In the genomic region with DNA sequence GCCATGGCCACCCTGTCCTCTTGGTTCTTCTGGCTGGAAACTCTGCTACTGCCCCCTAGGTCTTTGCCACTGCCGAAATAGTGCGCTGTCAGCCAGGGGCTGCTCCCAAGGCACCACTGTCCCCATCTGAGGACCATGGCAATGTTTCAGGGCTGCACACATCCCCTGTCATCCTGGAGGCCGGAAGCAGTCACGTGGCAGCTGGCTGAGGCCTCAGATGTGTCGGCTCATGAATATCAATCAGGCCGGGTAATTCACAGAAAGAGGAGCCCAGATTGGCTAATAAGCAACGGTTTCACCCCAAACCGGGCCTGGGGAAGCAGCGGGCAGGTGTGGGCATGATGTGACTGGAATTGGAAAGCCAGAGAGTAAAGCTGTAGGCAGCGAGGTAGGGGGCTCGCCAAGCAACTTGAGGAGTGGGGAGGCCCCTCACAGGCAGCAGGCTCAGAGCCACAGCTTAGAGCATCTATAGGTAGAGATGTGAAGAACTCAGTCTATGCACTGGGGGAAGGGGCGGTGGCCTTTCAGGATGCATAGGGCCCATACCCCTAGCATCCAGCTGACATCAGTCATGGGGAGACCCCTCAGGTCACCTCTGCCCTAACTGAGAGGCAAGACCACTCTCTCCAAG, we compare ENCODE assay signal across 14 mouse cellular contexts.
A peak's percentile ranks its signal among the peaks of the same experiment; 100 is the strongest.
DNase-seq lines count a peak whose midpoint lies in the region; ATAC-seq and TF ChIP-seq lines count a peak whose summit lies in the region.
"Had no signal": no experiment of that assay in that cellular context is flagged by ENCODE, and none has a peak within 500 bp of the region (broad histone marks: within the 10 kb centered on the region; RNA-seq: fewer than 3 reads in every experiment).

No protein-coding gene starts in this region.

- H3K4me3 ChIP-seq in forebrain, embryonic 10.5 days, result no peak overlapping the region
- no peak overlapping the region for H3K4me3 ChIP-seq in forebrain, embryonic 14.5 days (ENCODE audit: low read depth, low read length)
- no peak overlapping the region for H3K4me3 ChIP-seq in hindbrain, embryonic 16.5 days (ENCODE audit: low read length)
- no peak overlapping the region for H3K4me3 ChIP-seq in midbrain, postnatal 0 days (ENCODE audit: low read depth, low read length)
- H3K4me3 ChIP-seq: erythroblast, embryonic 14.5 days; megakaryocyte, embryonic 14.5 days had no signal

- H3K9ac ChIP-seq in forebrain, embryonic 14.5 days (ENCODE audit: low read length), result no peak overlapping the region
- H3K9ac ChIP-seq in hindbrain, embryonic 16.5 days (ENCODE audit: low read depth, low read length), result peak overlapping the region; percentile 27; the same call in 1 of the 2 replicates
- H3K9ac ChIP-seq in midbrain, postnatal 0 days (replicated peaks; ENCODE audit: low read length, poor library complexity, severe bottlenecking), result peak overlapping the region; percentile 20; the same call in 1 of the 2 replicates

- no peak for TF ChIP-seq CTCF in midbrain, postnatal 0 days (IDR thresholded peaks at IDR 0.05)

- DNase-seq in forebrain, embryonic 10.5 days (ENCODE audit: extremely low spot score, low spot score), result no peak
- DNase-seq in forebrain, embryonic 14.5 days (ENCODE audit: low spot score), result peak; percentile 82
- DNase-seq in midbrain, postnatal 0 days (ENCODE audit: low spot score), result peak; percentile 70
- no peak for DNase-seq in ovary, postnatal 36 days (ENCODE audit: low spot score)
- no peak for DNase-seq in gastrocnemius, adult 8-10 months (ENCODE audit: low spot score in 2 of 2)
- no peak for DNase-seq in right cerebral cortex, postnatal 4 days
- DNase-seq: cerebellum, adult 11-12 months; gastrocnemius, postnatal 10 days; heart, postnatal 4 days had no signal

- 69% methylated on average over 12 of the region's 12 CpGs for WGBS in forebrain, embryonic 10.5 days
- WGBS in forebrain, embryonic 14.5 days, result 23% methylated on average over 12 of the region's 12 CpGs
- 26% methylated on average over 12 of the region's 12 CpGs for WGBS in hindbrain, embryonic 16.5 days
- WGBS in midbrain, postnatal 0 days, result 18% methylated on average over 12 of the region's 12 CpGs

- H3K36me3 ChIP-seq in forebrain, embryonic 10.5 days (replicated peaks), result no peaks in the 10 kb centered on the region
- no peaks in the 10 kb centered on the region for H3K36me3 ChIP-seq in forebrain, embryonic 14.5 days (ENCODE audit: control insufficient read depth, insufficient read depth, low read length)
- no peaks in the 10 kb centered on the region for H3K36me3 ChIP-seq in hindbrain, embryonic 16.5 days (ENCODE audit: control insufficient read depth, insufficient read depth, low read length)
- no peaks in the 10 kb centered on the region for H3K36me3 ChIP-seq in midbrain, postnatal 0 days (ENCODE audit: insufficient read depth, low read length)

- peaks cover 53% of the 10 kb centered on the region for H3K27me3 ChIP-seq in forebrain, embryonic 10.5 days (ENCODE audit: poor library complexity, severe bottlenecking)
- H3K27me3 ChIP-seq in forebrain, embryonic 14.5 days (replicated peaks; ENCODE audit: control insufficient read depth, insufficient read depth, low read length), result no peaks in the 10 kb centered on the region
- no peaks in the 10 kb centered on the region for H3K27me3 ChIP-seq in hindbrain, embryonic 16.5 days (replicated peaks; ENCODE audit: control insufficient read depth, insufficient read depth, low read length)
- H3K27me3 ChIP-seq in midbrain, postnatal 0 days (ENCODE audit: insufficient read depth, low read length), result no peaks in the 10 kb centered on the region

- no peak overlapping the region for H3K4me2 ChIP-seq in forebrain, embryonic 14.5 days (ENCODE audit: low read length)
- H3K4me2 ChIP-seq in hindbrain, embryonic 16.5 days (ENCODE audit: low read length), result no peak overlapping the region
- H3K4me2 ChIP-seq in midbrain, postnatal 0 days (ENCODE audit: low read depth, low read length, poor library complexity, severe bottlenecking), result no peak overlapping the region
- H3K4me2 ChIP-seq: heart, embryonic 11.5 days; liver, embryonic 11.5 days had no signal

- peaks cover 64% of the 10 kb centered on the region for H3K4me1 ChIP-seq in forebrain, embryonic 10.5 days
- peaks cover 30% of the 10 kb centered on the region for H3K4me1 ChIP-seq in forebrain, embryonic 14.5 days (ENCODE audit: control insufficient read depth, insufficient read depth, low read length)
- peaks cover 28% of the 10 kb centered on the region for H3K4me1 ChIP-seq in hindbrain, embryonic 16.5 days (ENCODE audit: control insufficient read depth, insufficient read depth, low read depth, low read length)
- H3K4me1 ChIP-seq in midbrain, postnatal 0 days (ENCODE audit: insufficient read depth, low read length), result peaks cover 12% of the 10 kb centered on the region; the same call in 1 of the 2 replicates

- no peaks in the 10 kb centered on the region for H3K9me3 ChIP-seq in forebrain, embryonic 10.5 days
- H3K9me3 ChIP-seq in forebrain, embryonic 14.5 days (replicated peaks; ENCODE audit: control insufficient read depth, low read length), result no peaks in the 10 kb centered on the region
- H3K9me3 ChIP-seq in hindbrain, embryonic 16.5 days (ENCODE audit: control insufficient read depth, low read length), result no peaks in the 10 kb centered on the region
- no peaks in the 10 kb centered on the region for H3K9me3 ChIP-seq in midbrain, postnatal 0 days (ENCODE audit: low read length)
- H3K9me3 ChIP-seq: megakaryocyte, embryonic 14.5 days had no signal

- H3K27ac ChIP-seq in forebrain, embryonic 10.5 days, result peak overlapping the region; percentile 62
- H3K27ac ChIP-seq in forebrain, embryonic 14.5 days (ENCODE audit: low read depth, low read length), result peak overlapping the region; percentile 45; the same call in 1 of the 2 replicates
- H3K27ac ChIP-seq in hindbrain, embryonic 16.5 days (ENCODE audit: low read depth, low read length), result peak overlapping the region; percentile 42
- no peak overlapping the region for H3K27ac ChIP-seq in midbrain, postnatal 0 days (ENCODE audit: low read depth, low read length)

- peak; percentile 73 for ATAC-seq in forebrain, embryonic 14.5 days
- ATAC-seq in hindbrain, embryonic 16.5 days, result 0 out of 2 replicates have a peak, but pooled peaks have one; percentile 49
- peak; percentile 59 for ATAC-seq in midbrain, postnatal 0 days (ENCODE audit: low FRiP score)

Comparison
In these comparisons a context has a peak if more than half of its experiments do, and no peak if none do; other contexts are left out.
1. DNase-seq: peak in forebrain, embryonic 14.5 days (single experiment) and midbrain, postnatal 0 days (single experiment); none in forebrain, embryonic 10.5 days (single experiment), ovary, postnatal 36 days (single experiment), gastrocnemius, adult 8-10 months (0 of 2) and right cerebral cortex, postnatal 4 days (single experiment).
2. Peak in every context shown above with its lines, with median percentiles within 50 percentile points of each other: ATAC-seq.